Mouse (Mus musculus): ENCODE results near the gene Tmbim1. TPM values are rescaled to one million over a fixed set of nuclear protein-coding genes. Genes with fewer than 3 reads are reported as not detected.
A peak's percentile ranks its signal among the peaks of the same experiment; 100 is the strongest.

The Tmbim1 gene
- total and polyA plus RNA-seq, 2 experiments from 2014 or later = 10.5 to 20.7 TPM

DNA sequence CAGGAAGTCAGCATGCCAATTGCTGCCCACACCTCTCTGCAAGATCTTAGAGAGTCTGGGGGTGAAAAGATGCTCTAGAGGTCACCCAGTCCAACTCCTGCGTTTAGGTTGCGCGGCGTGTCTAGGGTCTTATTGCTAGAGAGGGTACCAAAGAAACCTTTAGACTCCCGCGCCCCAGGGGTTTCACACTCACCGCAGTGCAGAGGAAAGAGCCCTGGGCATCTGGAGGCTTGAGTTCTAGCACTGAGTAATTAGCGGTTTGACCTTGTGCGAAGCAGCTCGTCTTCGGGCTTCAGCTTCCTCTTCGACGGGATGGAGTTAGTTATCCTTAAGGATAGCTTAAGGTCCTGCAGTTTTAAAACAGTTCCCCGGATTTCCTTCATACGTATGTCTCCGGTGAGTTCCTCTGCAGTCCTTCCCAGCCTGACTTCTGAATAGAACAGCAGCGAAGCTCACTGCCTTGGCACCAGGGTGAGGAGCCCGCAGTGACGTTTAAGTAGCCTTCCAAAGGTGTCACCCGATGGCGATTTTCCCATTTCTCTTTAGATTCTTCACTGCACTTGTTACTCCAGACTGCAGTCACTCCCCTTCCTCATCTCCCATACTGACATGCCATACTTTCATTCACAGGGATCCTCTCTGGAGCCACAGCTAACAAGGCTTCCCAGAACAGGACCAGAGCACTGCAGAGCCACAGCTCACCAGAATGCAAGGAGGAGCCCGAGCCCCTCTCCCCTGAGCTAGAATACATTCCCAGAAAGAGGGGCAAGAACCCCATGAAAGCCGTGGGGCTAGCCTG is 20.0 kb downstream of the Tmbim1 start:
- peak overlapping the region; percentile 71 for H3K4me2 ChIP-seq (ENCODE audit: low read depth, low read length, poor library complexity, severe bottlenecking)
- H3K9me3 ChIP-seq (ENCODE audit: low read length) = no peaks in the 10 kb centered on the region
- no peak for TF ChIP-seq CTCF (IDR thresholded peaks at IDR 0.05)
- peaks cover 4% of the 10 kb centered on the region; the same call in 1 of the 2 replicates for H3K4me1 ChIP-seq (ENCODE audit: insufficient read depth, low read length)
- DNase-seq (ENCODE audit: low spot score) (peak; percentile 14), ATAC-seq (ENCODE audit: low FRiP score) (no peak)
- H3K9ac ChIP-seq (replicated peaks; ENCODE audit: low read length, poor library complexity, severe bottlenecking) = peak overlapping the region; percentile 61
- H3K27ac ChIP-seq (ENCODE audit: low read depth, low read length) = peak overlapping the region; percentile 49
- H3K36me3 ChIP-seq (ENCODE audit: insufficient read depth, low read length) = peaks cover 34% of the 10 kb centered on the region
- H3K27me3 ChIP-seq (ENCODE audit: insufficient read depth, low read length) = no peaks in the 10 kb centered on the region
- peak overlapping the region; percentile 79 for H3K4me3 ChIP-seq (ENCODE audit: low read depth, low read length)
- 3% methylated on average over 23 of the region's 23 CpGs for WGBS

DNA sequence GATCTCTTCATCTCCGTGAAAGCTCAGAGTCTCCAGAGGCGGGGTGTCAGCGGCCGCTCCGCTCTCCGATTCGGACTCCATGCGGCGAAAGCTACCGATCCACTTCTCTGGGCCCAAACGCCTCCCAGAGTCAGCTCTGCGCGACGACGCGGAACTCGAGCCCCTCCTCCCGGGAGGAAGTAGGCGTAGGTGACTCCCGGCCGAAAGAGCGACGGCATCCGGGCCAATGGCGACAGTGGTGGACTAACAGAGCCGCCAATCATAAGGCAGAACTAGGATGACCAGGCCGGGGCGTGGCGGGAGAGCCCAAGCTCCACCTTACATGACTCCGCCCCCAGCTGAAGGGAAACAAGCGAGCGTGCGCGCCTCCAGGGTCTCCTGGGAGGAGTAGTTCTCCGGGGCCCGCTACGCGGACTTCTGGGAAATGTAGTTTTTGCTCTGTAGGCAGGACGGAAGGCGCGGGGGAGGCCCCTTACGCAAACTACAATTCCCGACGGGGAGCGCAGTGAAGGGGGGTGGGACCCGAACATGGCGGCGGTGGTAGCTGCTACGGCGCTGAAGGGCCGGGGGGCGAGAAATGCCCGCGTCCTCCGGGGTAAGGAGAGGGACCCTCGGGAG is 20.8 kb downstream of the Tmbim1 start, which contains the start of the genes Aamp and Pnkd:
Gene Aamp, minus strand, starts transcription at position 196 of the 618 bp plus-strand sequence.
Gene Pnkd, plus strand, starts transcription at position 388 of the 618 bp plus-strand sequence.
- H3K9me3 ChIP-seq (ENCODE audit: low read length) = no peaks in the 10 kb centered on the region
- H3K36me3 ChIP-seq (ENCODE audit: insufficient read depth, low read length) = peaks cover 32% of the 10 kb centered on the region
- H3K4me2 ChIP-seq (ENCODE audit: low read depth, low read length, poor library complexity, severe bottlenecking) = peak within 1 kb of the TSS; percentile 71
- DNase-seq (ENCODE audit: low spot score) (peak; percentile 100), ATAC-seq (ENCODE audit: low FRiP score) (peak; percentile 97)
- peak; percentile 41 for TF ChIP-seq CTCF (IDR thresholded peaks at IDR 0.05)
- no peaks in the 10 kb centered on the region for H3K27me3 ChIP-seq (ENCODE audit: insufficient read depth, low read length)
- H3K4me1 ChIP-seq (ENCODE audit: insufficient read depth, low read length) = peaks cover 4% of the 10 kb centered on the region; the same call in 1 of the 2 replicates
- H3K9ac ChIP-seq (replicated peaks; ENCODE audit: low read length, poor library complexity, severe bottlenecking) = peak within 1 kb of the TSS; percentile 77
- H3K27ac ChIP-seq (ENCODE audit: low read depth, low read length) = peak within 1 kb of the TSS; percentile 71
- peak within 1 kb of the TSS; percentile 79 for H3K4me3 ChIP-seq (ENCODE audit: low read depth, low read length)
- WGBS = under 1% methylated on average over 56 of the region's 56 CpGs

- Histone ChIP-seq H3K9me3 (ENCODE audit: low read length) (no peaks in the 10 kb centered on the region), H3K27me3 (ENCODE audit: insufficient read depth, low read length) (no peaks in the 10 kb centered on the region), H3K27ac (ENCODE audit: low read depth, low read length) (peak overlapping the region; percentile 71; the same call in 1 of the 2 replicates), H3K4me3 (ENCODE audit: low read depth, low read length) (peak overlapping the region; percentile 79), H3K4me1 (ENCODE audit: insufficient read depth, low read length) (peaks cover 4% of the 10 kb centered on the region; the same call in 1 of the 2 replicates), H3K36me3 (ENCODE audit: insufficient read depth, low read length) (peaks cover 38% of the 10 kb centered on the region), H3K4me2 (ENCODE audit: low read depth, low read length, poor library complexity, severe bottlenecking) (peak overlapping the region; percentile 69), H3K9ac (replicated peaks; ENCODE audit: low read length, poor library complexity, severe bottlenecking) (peak overlapping the region; percentile 77)
- DNase-seq (ENCODE audit: low spot score) = peak; percentile 70
- TF ChIP-seq CTCF (IDR thresholded peaks at IDR 0.05) = no peak
- peak; percentile 64 for ATAC-seq (ENCODE audit: low FRiP score)
- 10% methylated on average over 14 of the region's 15 CpGs for WGBS
These were observed 21.5 kb downstream of the Tmbim1 start for GRCm38 (mm10) chr1:74283686-74284463.

GRCm38 (mm10) chr1:74282896-74283625 is 22.4 kb downstream of the Tmbim1 start:
- H3K4me2 ChIP-seq (ENCODE audit: low read depth, low read length, poor library complexity, severe bottlenecking) = peak overlapping the region; percentile 69; the same call in 1 of the 2 replicates
- no peak for ATAC-seq (ENCODE audit: low FRiP score)
- H3K4me3 ChIP-seq (ENCODE audit: low read depth, low read length) = no peak overlapping the region
- no peak for DNase-seq (ENCODE audit: low spot score)
- H3K9ac ChIP-seq (replicated peaks; ENCODE audit: low read length, poor library complexity, severe bottlenecking) = no peak overlapping the region
- no peaks in the 10 kb centered on the region for H3K27me3 ChIP-seq (ENCODE audit: insufficient read depth, low read length)
- WGBS = 86% methylated on average over 10 of the region's 10 CpGs
- peaks cover 34% of the 10 kb centered on the region for H3K36me3 ChIP-seq (ENCODE audit: insufficient read depth, low read length)
- no peak overlapping the region for H3K27ac ChIP-seq (ENCODE audit: low read depth, low read length)
- H3K9me3 ChIP-seq (ENCODE audit: low read length) = no peaks in the 10 kb centered on the region
- no peak for TF ChIP-seq CTCF (IDR thresholded peaks at IDR 0.05)
- peaks cover 4% of the 10 kb centered on the region; the same call in 1 of the 2 replicates for H3K4me1 ChIP-seq (ENCODE audit: insufficient read depth, low read length)

DNA sequence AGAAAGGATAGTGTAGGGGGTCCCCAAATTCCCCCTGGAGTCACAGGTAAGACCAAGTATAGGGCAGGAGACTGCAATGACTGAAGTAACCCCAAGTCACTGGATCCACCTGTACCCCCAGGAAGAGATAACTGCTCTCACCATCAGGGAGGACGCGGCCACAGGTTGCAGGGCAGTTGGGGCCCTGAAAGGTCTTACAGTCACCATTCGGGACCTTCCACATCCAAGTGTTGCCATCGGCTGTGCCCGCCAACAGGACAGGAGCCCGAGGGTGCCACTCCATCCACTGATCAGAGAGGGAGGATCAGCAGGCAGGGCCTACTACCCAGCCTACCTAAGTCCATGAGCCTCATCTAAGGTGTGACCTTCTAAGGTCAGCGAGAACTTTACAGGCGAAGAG is 23.5 kb downstream of the Tmbim1 start:
- H3K4me2 ChIP-seq (ENCODE audit: low read depth, low read length, poor library complexity, severe bottlenecking) = no peak overlapping the region
- DNase-seq (ENCODE audit: low spot score) (no peak), ATAC-seq (ENCODE audit: low FRiP score) (no peak)
- H3K27ac ChIP-seq (ENCODE audit: low read depth, low read length) = no peak overlapping the region
- no peak overlapping the region for H3K9ac ChIP-seq (replicated peaks; ENCODE audit: low read length, poor library complexity, severe bottlenecking)
- H3K36me3 ChIP-seq (ENCODE audit: insufficient read depth, low read length) = peaks cover 34% of the 10 kb centered on the region
- peaks cover 4% of the 10 kb centered on the region; the same call in 1 of the 2 replicates for H3K4me1 ChIP-seq (ENCODE audit: insufficient read depth, low read length)
- 96% methylated on average over 8 of the region's 8 CpGs for WGBS
- H3K4me3 ChIP-seq (ENCODE audit: low read depth, low read length) = no peak overlapping the region
- no peak for TF ChIP-seq CTCF (IDR thresholded peaks at IDR 0.05)
- H3K27me3 ChIP-seq (ENCODE audit: insufficient read depth, low read length) = no peaks in the 10 kb centered on the region
- no peaks in the 10 kb centered on the region for H3K9me3 ChIP-seq (ENCODE audit: low read length)
